Mouse (Mus musculus) layer of hippocampus, postnatal 14 days (tissue): ENCODE data around the gene Ndufb8. TPM values are rescaled to one million over a fixed set of nuclear protein-coding genes. Genes with fewer than 3 reads are reported as not detected.

Source experiments
- DNase-seq, 2 experiments: peaks; one replicate each; pipeline ENCODE4 v3.0.0; 2021 to 2022; ENCODE audit warnings: low spot score in 2 of 2, mixed read lengths in 1 of 2
- total RNA-seq, 2 experiments: library from RNA; stranded (reverse); gene quantifications; 2 replicates each; pipeline ENCODE4 v1.2.3; 2021

Ndufb8 gene
- total RNA-seq, 2 experiments from 2014 or later: 428 to 432 TPM

DNA sequence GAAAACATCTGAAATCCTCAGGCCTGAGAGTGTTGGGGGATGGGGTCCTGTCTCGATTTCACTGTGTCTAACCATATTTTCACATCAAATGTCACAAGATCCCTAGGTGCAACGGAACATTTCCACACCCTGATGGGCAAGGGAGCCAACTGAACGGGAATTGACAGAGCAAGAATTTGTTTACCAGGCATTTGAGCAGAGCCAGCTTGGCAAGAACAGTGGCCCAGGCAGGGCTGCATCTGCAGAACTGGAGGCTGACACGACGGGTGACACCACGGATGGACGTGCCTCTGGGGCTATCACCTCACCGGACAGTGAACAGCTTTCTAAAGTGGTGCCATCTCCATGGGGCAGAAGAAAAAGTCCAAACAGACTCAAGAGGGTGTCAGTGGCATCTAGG, 17.8 kb downstream of the Ndufb8 start:
- no peak for DNase-seq

DNA sequence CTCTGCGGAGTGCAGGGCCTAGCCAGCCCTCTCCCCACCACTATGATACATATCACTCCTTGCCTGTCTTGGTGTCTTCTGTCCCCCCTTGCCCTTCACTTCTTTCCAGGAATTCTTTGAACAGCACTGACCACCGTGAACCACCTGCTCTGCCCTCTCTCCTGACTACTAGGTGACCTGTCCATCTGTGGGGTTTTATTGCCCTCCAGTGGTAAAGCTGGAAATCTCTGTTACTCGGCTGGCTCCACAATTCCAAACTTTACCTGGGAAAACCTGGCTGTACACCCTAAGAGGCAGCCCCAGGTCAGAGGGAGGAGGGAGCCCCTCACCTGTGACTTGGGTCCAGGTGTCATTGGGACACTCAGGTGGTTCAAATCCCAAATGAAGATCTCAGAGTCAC, 19.9 kb downstream of the Ndufb8 start:
- DNase-seq: no peak

DNA sequence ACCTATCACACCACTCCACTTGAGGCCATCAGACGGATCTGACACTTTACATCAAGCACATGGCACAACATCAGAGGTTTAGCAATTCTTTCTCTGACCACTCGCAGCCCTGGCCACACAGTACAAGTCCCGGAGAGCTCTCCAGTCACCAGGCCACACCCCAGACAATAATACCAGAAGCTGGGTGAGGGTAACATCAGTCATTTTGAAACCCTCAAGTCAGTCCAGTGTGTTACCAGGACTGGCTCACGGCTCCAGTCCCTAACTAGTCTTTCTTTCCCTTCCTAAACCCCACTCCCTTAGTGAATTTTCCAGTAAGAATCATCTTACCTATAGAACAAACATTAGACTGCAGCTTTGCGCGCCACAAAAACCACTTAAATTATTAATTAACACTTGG, 25.2 kb downstream of the Ndufb8 start:
- DNase-seq: no peak

DNA sequence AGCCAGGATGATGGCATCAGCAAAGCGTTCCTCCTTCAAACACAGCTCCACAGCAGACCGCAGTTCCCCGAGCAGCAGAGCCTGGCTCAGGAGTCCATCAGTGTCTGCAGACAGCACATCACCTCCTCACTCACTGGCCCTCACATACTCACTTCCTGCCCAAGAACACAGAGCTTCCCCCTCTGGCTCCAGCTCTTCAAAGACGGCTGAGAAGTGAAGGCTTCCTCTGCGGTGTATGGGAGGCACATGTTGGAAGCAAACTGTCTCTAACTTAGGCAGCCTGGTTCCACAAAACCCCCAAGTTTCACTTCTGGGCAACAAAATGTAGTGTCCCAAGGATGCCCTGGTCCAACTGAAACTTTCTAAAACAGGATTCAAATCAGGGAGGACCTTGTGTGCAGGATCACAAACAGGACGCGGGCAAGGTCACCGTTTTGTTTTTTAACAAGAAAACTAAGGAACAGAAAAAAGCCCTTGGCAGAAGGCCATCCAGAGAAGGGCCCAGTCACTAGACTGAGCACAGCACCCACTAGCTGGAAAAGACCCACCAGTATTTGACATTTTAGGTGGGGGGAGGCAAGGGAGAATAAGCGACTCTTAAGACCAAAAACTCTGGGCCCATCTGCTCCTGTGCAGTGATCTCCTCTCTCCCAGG, 29.6 kb downstream of the Ndufb8 start:
- no peak for DNase-seq

DNA sequence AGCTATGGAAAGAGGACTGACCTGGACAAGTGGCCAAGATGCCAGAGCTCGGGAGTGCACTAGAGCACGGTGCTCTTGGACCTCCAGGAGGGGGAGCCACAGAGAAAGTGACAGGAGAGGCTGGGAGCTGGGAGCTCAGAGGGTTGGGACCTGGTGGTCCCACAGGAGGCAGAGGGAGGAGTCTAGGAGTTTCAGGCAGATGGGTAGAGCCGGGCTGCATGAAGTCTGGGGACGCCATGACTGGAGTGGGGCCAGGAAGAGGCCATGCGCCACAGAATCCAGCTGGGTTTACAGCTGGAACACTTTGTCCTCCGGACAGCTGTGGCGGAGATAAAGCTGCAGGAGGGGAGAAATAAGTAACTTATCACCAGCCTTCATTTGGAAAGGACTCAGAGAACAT, 36.1 kb downstream of the Ndufb8 start:
- DNase-seq: no peak

DNA sequence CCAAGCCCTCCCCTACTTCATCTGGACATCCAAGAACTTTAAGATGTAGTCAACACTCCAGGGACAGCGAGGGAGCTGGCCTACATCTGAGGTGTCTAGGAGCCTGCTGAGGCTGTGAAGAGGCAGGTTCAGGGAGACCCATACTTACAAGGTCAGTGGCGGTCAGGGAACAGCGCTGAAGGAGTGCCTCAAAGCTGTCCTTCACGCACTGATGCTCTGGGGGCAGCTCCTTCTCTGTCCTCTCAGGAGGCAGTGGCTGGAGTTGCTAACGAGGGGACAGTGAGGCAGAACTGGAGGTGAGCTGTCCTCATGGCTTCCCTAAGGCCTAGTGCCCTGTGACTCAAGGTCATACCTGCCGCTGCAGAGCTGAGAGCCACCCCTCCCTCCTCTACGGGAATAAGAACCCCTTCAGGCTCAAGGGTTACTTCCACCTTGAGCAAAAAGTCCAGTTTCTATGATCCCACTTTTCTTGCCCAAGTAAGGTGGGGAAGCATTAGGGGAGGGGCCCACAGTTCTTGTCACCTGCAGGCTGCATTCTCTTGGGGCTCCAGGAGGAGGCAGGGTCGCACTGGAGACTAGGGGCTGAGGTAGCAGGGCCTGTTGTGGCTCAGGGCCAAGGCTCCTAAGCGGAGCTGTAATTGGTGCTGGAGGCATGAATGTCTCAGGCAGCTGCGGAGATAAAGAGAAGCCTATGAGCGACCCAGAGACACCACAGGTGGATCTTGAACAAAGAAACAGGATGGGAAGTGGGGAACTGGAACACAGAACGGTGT, 37.1 kb downstream of the Ndufb8 start:
- no peak for DNase-seq

DNA sequence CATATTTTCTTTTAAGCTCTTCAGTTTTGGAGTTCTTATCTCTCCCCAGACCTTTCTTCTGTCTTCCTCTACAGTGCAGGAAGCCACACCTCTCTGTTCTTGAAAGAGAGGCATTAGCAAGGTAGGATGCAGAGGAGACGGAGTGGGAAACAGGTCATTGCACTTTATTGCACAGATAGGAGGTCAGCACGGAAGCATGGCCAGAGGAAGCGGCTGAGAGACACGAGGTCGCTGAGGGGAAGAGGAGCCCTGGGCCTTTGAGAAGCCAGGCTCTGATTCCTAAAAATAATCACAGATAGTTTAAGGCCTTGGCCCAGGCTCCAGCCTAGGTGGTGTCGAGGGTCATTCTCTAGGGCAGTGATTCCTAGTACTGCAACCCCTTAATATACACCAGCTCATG, 39.5 kb downstream of the Ndufb8 start:
- DNase-seq: no peak

DNA sequence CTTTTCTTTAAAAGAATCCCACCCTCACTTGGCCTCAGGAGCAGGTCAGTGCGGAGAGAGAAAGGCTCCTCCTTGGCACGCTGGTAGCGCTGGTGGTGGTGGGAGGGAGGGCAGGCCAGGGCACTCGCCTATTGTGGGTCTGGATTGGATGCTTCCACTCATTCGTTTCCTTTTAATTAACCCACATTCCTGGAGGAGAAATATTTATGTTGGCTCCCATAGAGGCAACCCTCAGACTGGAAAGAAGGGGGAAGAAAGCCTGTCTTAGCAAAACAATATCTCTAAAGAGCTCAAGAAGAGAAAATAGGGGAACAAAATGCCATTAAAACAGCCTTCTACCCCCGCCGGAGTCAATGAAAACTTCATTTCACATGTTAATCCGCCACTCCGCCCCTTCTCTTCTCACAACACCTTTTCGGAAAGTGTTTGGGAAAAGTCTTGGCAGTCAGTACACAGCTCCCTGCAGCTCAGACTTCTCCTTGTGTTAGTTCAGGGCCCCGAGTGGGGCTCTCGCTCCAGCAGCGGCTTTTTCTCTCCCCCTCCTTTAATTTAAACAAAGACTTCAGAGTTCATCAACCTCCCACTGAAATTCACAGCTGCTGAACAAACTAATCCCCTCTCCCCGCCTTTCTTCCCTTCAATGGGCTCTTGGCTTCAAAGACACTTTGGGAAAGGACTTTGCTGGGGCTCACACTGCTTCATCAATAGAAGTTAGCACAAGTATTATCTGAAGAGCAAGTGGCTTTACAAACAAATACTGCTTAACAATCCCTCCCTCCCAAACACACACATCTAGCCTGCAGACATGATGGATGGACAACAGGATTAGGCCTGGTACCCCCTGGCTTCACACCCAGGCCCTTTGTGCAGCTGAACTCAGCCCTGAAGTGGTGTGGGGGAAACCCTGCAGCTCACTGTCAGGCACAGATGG, 40.5 kb downstream of the Ndufb8 start:
- no peak for DNase-seq

DNA sequence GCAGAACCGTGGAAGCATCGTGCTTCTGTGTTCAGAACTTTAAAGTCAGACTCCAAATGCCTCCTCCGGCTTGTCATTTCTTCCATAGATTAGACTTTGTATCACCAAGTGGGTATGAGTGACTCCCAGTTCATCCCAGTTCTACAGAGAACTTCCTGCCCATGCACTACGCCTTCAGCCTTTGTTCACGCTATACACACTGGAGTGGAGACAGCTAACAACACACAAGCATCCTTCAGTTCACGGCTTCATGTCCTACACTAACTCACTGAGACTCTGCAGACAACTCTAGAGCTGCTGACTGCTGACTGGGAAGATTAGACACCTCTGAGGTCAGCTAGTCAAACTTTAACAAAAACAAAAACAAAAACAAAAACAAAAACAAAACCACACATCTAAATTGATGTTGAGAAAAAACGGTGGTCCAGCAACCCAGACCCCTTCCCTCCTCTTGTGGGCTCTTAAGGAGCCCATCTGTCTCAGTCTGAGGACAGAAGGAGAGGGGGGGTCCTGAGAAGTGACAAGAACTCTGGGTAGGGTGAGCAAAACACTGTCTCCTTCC, 41.2 kb downstream of the Ndufb8 start:
- DNase-seq: no peak

DNA sequence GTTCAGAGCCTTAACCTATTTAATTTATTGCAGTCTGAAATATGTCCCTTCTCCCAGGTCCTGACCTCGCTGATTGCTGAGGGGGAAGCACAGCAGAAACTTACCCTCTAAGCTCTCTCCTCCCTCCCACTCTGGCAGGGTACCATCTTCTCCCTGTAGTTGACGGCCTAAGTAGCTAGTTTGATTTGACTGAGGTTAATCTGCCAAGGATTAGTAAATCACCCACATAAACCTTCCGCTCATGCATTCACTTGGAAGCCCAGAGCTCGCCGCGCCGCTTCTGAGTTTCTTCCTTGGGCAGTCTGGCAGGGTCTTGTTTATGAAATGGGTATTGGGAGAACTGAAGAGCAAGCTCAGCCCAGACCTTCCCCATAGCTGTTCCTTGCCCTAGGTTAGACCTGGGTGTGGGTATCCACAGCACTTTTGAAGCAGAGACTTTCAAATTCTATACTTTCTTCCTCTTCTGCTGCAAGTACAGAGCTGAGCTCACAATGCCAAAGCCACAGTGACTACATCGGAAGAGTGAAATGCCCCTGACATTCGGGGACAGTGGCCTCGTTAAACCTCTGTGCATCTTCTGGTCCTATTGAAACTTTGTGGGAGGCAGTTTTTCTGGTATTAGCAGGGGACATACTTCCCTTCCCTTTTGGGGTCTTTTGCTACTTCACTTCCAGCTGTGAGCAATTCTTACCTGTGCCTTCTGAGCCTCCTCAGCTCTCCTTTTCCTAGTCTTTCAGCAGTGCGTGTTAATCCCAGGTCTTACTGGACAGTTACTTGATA, 42.0 kb downstream of the Ndufb8 start:
- DNase-seq: no peak

DNA sequence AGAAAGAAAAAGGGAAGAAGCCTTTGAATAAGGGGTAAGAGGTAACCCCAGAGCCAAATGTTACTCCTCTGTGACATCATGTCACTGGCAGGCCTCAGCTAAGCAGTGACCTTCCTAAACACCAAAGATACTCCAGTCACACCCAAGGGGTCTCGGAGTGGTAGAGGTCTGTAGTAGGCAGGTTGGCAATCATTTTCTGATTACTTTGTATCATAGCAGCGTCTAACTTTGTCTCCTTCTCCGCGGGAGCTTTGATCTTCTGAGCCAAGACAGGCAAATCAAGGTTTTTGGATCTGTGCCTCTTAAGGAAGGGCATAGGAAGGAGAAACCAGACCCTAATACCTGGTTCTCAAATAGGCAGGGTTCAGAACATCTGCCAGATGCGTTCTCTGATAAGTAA, 42.6 kb downstream of the Ndufb8 start:
- DNase-seq: no peak

DNA sequence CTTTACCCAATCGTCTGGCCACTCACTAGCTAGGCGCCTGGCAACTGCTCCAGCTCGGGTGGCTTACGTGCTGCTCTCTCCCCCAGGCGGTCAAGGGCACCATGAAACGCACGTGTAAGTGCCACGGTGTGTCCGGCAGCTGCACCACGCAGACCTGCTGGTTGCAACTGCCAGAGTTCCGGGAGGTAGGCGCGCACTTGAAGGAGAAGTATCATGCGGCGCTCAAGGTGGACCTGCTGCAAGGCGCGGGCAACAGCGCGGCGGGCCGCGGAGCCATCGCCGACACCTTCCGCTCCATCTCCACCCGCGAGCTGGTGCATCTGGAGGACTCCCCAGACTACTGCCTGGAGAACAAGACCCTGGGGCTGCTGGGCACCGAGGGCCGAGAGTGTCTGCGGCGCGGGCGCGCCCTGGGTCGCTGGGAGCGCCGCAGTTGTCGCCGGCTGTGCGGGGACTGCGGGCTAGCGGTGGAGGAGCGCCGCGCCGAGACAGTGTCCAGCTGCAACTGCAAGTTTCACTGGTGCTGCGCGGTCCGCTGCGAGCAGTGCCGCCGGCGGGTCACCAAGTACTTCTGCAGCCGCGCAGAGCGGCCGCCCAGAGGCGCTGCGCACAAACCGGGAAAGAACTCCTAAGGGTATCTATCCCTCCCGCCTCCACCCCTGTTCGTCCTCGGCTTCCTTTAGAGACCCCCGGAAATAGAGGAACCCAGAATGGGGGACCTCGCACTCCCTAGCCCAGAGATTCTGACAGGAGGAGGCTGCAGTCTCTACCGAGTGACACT, 43.6 kb downstream of the Ndufb8 start:
- peak in 1 of 2 experiments; percentile 12 for DNase-seq

DNA sequence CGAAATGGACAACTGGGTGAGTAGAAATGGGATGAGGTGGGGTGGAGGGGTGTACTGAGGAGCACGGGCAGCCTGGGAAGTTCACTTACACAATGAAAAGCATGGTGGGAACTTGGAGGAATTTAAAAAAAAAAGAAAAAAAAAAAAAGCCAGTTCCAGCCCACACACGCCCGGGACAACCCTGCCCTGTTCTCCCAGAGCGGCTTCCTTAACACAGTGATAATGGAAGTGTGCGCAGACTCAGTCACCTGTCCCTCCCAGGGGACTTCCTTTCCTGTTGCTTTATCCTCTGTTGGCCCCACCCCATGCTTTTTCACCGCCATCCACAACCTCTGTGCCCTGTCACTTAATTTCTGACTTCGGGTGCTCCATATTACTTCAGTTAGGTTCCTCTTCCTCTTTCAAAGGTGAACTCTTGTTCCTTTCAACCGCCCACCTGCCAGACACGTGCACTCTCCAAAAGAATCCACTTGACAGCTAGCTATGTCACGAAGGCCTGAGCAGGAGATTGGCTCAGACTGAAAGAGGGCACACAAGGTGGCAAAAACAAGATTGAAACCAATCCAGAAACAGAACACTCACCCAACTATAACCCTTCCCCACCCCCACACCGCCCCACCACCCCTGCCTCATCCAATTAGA, 44.6 kb downstream of the Ndufb8 start:
- DNase-seq: no peak

DNA sequence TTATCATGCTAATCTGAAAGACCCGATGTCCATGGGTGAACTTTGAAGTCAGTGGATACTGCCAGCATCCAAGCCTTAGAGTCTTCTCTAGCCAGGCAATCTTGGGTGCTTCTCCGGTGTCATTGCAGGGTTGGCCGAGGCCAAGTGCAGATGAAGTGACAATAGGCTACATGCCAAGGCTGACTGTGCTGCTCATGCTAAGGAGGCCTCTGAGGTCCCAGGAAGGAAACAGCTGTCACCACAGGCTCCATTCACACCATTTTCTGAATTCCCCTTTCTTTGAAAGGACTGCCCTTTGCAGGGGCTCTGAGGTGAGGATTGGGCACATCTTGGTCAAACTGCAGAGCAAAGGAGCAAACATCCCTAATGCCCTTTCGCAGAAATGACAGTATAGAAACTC, 52.5 kb downstream of the Ndufb8 start:
- no peak for DNase-seq

DNA sequence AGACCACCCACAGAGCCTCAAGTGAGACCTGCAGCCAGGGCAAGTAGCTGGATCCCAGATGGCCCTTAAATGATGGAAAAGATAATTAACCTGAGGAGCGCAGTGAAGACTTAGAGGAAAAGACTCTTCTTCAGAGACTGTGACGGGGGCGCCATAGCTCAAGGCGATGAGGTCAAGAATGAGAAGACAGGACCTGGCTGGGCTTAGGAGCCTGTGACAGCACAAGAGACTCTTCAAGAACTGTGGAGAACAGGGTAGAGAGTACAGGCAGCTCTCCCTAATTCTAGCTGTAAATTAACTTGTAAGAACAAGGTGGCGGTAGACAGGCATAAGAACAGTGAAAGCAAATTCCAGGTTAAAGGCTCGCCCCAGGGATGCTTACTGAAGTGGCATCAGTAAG, 53.3 kb downstream of the Ndufb8 start:
- no peak for DNase-seq

DNA sequence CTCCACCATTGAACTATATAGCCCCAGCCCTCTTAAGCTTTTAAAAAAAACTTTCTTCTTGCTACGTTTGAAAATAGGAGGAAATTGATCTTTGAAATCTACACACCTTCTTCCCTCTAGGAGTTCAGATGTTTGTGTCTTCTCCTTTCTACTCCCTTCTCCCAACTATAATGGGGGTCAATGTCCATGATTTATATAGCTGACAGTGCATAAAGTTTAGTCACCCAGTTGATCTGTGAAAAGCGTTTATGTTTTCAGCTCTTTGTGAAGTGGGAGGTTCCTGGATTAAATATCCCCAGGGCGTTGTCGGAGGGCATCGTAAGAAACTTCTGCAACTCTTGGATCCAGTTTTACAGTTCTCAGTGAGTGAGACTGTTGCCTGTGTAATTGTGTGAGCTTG, 55.0 kb downstream of the Ndufb8 start:
- no peak for DNase-seq

DNA sequence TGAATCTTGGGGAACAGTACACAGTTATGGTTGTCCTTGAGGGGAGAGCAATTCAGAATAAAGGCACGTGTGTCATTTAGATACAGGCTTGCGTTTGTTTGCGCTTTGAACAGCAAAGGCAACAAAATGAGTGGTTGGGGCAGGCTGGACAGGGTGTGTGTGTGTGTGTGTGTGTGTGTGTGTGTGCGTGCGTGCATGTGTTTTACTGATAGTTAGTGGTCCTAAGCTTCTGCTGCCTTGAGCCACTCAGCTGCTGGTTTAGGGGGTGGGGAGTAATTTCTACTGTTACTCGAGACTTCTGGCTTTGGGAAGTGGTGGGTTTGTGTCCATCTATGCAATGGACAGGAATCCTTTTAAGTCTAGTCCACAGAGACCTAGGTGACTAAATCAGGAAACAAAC, 56.3 kb downstream of the Ndufb8 start:
- no peak for DNase-seq
